Mouse (Mus musculus) lung, postnatal 0 days (tissue): Measurements from ENCODE around the gene Ube3b.

Experiments used
- CTCF ChIP-seq: IDR thresholded peaks from 2 replicates; pipeline ENCODE4 v1.5.1; 2016; ENCODE audit warnings: antibody characterized with exemption, mild to moderate bottlenecking
- EP300 ChIP-seq: IDR thresholded peaks from 2 replicates; pipeline ENCODE4 v1.6.1; 2016; ENCODE audit warnings: antibody characterized with exemption, mild to moderate bottlenecking, control low read depth

DNA sequence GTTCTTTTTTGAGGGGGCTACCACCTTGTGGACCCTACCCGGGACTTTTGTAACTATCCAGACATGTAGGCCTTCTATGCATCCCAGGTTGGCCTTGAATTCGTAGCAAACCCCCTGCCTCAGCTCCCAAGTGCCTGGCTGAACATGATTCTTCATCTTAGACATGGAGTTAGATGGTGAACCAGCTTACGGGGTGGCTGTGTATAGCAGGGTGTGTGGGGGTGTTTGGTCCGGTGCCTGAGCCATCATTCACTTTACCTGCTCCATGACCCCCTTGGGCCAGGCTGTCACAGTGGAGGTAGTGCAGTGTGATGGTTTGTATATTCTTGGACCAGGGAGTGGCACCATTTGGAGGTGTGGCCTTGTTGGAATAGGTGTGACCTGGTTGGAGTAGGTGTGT is 87.6 kb downstream of the Ube3b start:
- no peak for TF ChIP-seq EP300
- no peak for TF ChIP-seq CTCF
